Mouse (Mus musculus): ENCODE results near the gene Ccr1l1. TPM values are rescaled to one million over a fixed set of nuclear protein-coding genes. Genes with fewer than 3 reads are reported as not detected.

Gene Ccr1l1
- polyA plus RNA-seq (2015; fragmentation: Nextera tagmentation; extraction: Ambion mirVana): not detected in 2 replicates

GRCm38 (mm10) chr9:123978308-123978707 is at the start of gene Ccr1l1:
TSS of gene Ccr1l1 (minus strand) at chr9:123978408.
- no peak for ATAC-seq (ENCODE audit: low FRiP score)
- no peaks in the 10 kb centered on the region for H3K9me3 ChIP-seq
- no peak within 1 kb of the TSS for H3K9ac ChIP-seq
- no peak within 1 kb of the TSS for H3K4me2 ChIP-seq
- H3K4me3 ChIP-seq: no peak within 1 kb of the TSS
- H3K27me3 ChIP-seq: no peaks in the 10 kb centered on the region
- H3K4me1 ChIP-seq (replicated peaks): no peaks in the 10 kb centered on the region
- H3K27ac ChIP-seq: no peak within 1 kb of the TSS
- WGBS: 85% methylated on average over 1 of the region's 1 CpGs
- no peaks in the 10 kb centered on the region for H3K36me3 ChIP-seq

DNA sequence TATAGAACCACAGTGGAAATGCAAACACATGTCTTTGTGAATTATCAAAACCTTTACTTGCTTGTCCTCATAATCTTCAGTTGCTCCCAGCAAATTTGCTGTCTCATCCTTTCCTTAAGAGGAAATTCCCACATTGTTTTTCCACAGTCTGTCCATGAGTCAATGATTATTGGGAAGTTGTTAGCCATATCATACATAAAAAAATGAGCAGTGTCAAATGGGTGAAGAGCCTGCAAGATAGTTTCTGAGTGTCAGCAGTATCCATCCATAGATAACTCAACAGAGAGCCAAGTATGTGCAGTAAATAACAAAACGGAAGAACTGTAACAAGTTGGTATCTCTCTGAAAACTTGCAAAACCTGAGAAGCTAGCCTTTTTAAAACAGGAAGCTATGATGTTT is 43.5 kb upstream of the Ccr1l1 start, which contains the start of gene Ccr3:
Gene Ccr3 (plus strand): TSS at position 301 of the 400 bp plus-strand sequence.
- no peak for ATAC-seq (ENCODE audit: low FRiP score)
- Histone ChIP-seq H3K36me3 (no peaks in the 10 kb centered on the region), H3K27me3 (no peaks in the 10 kb centered on the region), H3K4me2 (no peak within 1 kb of the TSS), H3K9me3 (no peaks in the 10 kb centered on the region), H3K4me3 (no peak within 1 kb of the TSS), H3K27ac (no peak within 1 kb of the TSS), H3K4me1 (replicated peaks) (no peaks in the 10 kb centered on the region), H3K9ac (no peak within 1 kb of the TSS)
- WGBS: 93% methylated on average over 1 of the region's 1 CpGs

GRCm38 (mm10) chr9:124019887-124020286 is 41.7 kb upstream of the Ccr1l1 start:
- no peaks in the 10 kb centered on the region for H3K4me1 ChIP-seq (replicated peaks)
- no peaks in the 10 kb centered on the region for H3K9me3 ChIP-seq
- H3K4me2 ChIP-seq: no peak overlapping the region
- no peaks in the 10 kb centered on the region for H3K36me3 ChIP-seq
- no peak for ATAC-seq (ENCODE audit: low FRiP score)
- H3K4me3 ChIP-seq: no peak overlapping the region
- no peak overlapping the region for H3K9ac ChIP-seq
- 89% methylated on average over 3 of the region's 3 CpGs for WGBS
- H3K27ac ChIP-seq: no peak overlapping the region
- H3K27me3 ChIP-seq: no peaks in the 10 kb centered on the region

DNA sequence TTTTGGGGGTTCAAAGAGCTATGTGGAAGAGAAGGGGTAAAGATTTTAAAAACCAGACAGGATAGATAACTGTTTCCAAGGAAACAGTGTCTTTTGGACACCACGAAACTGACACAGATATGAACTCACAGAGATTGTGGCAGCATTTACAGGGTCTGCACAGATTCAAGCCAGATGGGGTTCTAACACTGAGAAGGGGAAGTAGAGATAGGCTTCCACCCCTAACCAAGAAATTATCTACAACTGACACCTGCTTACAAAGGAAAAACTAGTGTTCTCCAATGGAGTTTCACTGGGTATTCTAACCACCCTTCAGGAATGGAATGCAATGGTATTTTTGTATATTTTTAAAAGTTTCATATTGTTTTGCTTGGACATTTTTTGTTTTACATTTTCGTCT is 37.8 kb upstream of the Ccr1l1 start:
- H3K27me3 ChIP-seq: no peaks in the 10 kb centered on the region
- no peak overlapping the region for H3K9ac ChIP-seq
- no peak overlapping the region for H3K27ac ChIP-seq
- no peak for ATAC-seq (ENCODE audit: low FRiP score)
- no peaks in the 10 kb centered on the region for H3K36me3 ChIP-seq
- WGBS: 89% methylated on average over 2 of the region's 2 CpGs
- no peak overlapping the region for H3K4me3 ChIP-seq
- H3K4me2 ChIP-seq: no peak overlapping the region
- H3K4me1 ChIP-seq (replicated peaks): no peaks in the 10 kb centered on the region
- no peaks in the 10 kb centered on the region for H3K9me3 ChIP-seq

- H3K9ac ChIP-seq: no peak overlapping the region
- H3K36me3 ChIP-seq: no peaks in the 10 kb centered on the region
- no peaks in the 10 kb centered on the region for H3K4me1 ChIP-seq (replicated peaks)
- no peak overlapping the region for H3K4me3 ChIP-seq
- no peak for ATAC-seq (ENCODE audit: low FRiP score)
- WGBS: 82% methylated on average over 2 of the region's 2 CpGs
- H3K27ac ChIP-seq: no peak overlapping the region
- H3K4me2 ChIP-seq: no peak overlapping the region
- no peaks in the 10 kb centered on the region for H3K27me3 ChIP-seq
- no peaks in the 10 kb centered on the region for H3K9me3 ChIP-seq
Measured at GRCm38 (mm10) chr9:124014985-124015652, 36.9 kb upstream of the Ccr1l1 start.

DNA sequence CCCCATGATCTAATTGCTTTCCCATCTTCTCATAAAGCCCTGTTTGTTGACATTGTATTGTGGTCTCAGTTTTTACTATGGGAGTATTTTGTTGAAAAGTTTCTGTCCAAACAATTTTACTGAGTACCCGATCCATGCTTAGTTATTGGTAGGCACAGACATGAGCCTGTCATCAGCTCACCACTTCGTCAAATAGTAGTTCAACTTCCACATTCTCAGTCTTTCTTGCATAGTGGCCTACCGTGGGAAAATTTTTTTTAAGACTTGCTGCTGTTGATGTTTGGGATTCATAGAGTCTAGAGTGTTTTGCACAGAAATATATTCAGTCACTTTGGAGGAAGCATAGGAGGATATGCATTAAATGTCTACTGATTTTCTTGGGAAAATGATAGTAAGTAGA is 35.1 kb upstream of the Ccr1l1 start:
- no peak overlapping the region for H3K4me3 ChIP-seq
- H3K9me3 ChIP-seq: no peaks in the 10 kb centered on the region
- H3K4me1 ChIP-seq (replicated peaks): no peaks in the 10 kb centered on the region
- H3K9ac ChIP-seq: no peak overlapping the region
- H3K27ac ChIP-seq: no peak overlapping the region
- no peak for ATAC-seq (ENCODE audit: low FRiP score)
- H3K27me3 ChIP-seq: no peaks in the 10 kb centered on the region
- 94% methylated on average over 3 of the region's 3 CpGs for WGBS
- H3K4me2 ChIP-seq: no peak overlapping the region
- H3K36me3 ChIP-seq: no peaks in the 10 kb centered on the region

DNA sequence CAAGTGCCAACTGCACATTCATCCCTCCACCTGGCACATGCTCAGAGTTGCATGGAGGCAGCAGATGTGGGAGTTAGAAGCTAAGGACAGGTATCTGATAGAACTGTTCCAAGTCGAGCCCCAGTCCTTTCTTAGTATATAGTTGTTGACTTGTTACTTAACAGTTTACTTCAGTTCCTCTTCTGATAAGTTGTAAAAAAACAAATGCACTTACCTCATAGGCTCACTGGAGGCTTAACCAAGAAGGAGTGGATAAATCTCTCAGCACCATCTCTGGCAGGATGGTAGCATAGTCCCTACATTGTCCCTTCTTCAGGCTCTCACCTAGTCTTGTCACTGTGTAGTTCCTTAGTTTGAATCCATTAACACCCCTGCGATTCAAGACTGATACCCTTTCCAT is 34.5 kb upstream of the Ccr1l1 start:
- no peak overlapping the region for H3K9ac ChIP-seq
- WGBS: 78% methylated on average over 2 of the region's 2 CpGs
- H3K4me3 ChIP-seq: no peak overlapping the region
- H3K36me3 ChIP-seq: no peaks in the 10 kb centered on the region
- ATAC-seq (ENCODE audit: low FRiP score): no peak
- no peaks in the 10 kb centered on the region for H3K9me3 ChIP-seq
- no peaks in the 10 kb centered on the region for H3K4me1 ChIP-seq (replicated peaks)
- no peak overlapping the region for H3K4me2 ChIP-seq
- no peak overlapping the region for H3K27ac ChIP-seq
- H3K27me3 ChIP-seq: no peaks in the 10 kb centered on the region

DNA sequence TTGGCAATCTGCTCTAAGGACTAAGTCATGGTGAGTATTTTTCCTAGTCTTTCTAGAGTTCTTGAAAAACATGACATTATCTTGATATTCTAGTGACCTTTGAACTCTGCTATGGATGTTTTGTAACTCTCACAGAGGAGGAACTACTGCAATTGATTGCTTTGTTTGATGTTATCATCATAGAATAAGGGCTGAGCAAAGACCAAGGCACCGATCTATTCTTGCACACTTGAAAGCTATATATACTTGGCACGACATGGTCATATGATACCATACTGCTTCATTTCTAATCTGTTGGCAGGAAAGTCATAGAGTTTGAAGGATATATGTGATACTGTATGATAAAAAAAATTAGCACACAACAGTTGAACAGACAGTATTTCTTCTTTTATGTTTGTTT is 21.6 kb upstream of the Ccr1l1 start:
- no peak for ATAC-seq (ENCODE audit: low FRiP score)
- WGBS: 92% methylated on average over 2 of the region's 2 CpGs
- Histone ChIP-seq H3K9ac (no peak overlapping the region), H3K4me2 (no peak overlapping the region), H3K4me3 (no peak overlapping the region), H3K27me3 (no peaks in the 10 kb centered on the region), H3K36me3 (no peaks in the 10 kb centered on the region), H3K27ac (no peak overlapping the region), H3K9me3 (no peaks in the 10 kb centered on the region), H3K4me1 (replicated peaks) (no peaks in the 10 kb centered on the region)

DNA sequence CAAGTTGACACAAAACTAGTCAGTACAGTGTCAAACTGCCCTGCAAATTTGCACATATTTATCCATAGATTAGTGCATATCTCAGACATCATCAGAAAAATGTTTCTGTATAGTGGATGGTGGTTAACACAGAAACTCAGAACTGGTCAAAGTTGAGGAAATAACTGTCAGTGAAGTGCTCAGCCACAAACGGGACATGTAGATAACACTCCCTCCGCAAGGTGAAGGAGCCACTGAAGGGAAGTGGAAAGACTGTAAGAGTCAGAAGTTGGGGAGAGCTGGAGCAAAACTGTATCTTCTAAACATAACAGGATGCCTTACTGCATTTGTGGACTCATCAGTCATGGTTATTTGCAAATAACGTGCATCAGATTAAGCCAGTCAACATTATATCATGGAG is 19.5 kb upstream of the Ccr1l1 start:
- no peak overlapping the region for H3K4me2 ChIP-seq
- no peaks in the 10 kb centered on the region for H3K4me1 ChIP-seq (replicated peaks)
- no peak overlapping the region for H3K9ac ChIP-seq
- no peaks in the 10 kb centered on the region for H3K9me3 ChIP-seq
- H3K36me3 ChIP-seq: no peaks in the 10 kb centered on the region
- H3K27ac ChIP-seq: no peak overlapping the region
- H3K4me3 ChIP-seq: no peak overlapping the region
- H3K27me3 ChIP-seq: no peaks in the 10 kb centered on the region
- 88% methylated on average over 3 of the region's 3 CpGs for WGBS
- ATAC-seq (ENCODE audit: low FRiP score): no peak

DNA sequence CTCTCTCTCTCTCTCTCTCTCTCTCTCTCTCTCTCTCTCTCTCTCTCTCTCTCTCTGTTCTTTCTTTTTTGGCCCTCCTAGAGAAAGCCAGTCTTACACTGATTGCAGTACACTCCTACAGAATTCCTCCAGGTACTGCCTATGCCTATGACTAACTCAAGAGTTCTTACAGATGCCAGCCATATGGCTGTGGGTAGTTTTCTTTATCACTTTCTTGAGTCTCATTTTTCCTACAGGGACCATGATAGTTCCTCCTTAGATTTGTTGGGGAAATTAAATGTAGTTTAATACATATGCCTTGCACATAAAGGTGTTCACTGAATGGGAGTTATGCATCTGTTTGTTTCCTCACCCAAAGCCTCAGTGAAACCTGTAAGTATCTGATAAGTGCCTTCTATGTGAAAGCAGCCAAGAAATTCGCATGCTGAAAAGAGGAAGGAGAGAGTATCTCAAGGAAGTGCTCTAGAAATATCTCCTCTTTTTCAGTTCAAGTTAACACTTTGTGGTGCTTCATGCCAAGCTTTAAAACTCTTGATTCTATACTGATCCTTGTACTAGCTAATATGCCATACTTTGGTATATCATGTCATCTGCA is 13.2 kb upstream of the Ccr1l1 start:
- Histone ChIP-seq H3K4me3 (no peak overlapping the region), H3K4me1 (replicated peaks) (no peaks in the 10 kb centered on the region), H3K9me3 (no peaks in the 10 kb centered on the region), H3K27me3 (no peaks in the 10 kb centered on the region), H3K36me3 (no peaks in the 10 kb centered on the region), H3K9ac (no peak overlapping the region), H3K27ac (no peak overlapping the region), H3K4me2 (no peak overlapping the region)
- WGBS: 38% methylated on average over 1 of the region's 1 CpGs
- ATAC-seq (ENCODE audit: low FRiP score): no peak

DNA sequence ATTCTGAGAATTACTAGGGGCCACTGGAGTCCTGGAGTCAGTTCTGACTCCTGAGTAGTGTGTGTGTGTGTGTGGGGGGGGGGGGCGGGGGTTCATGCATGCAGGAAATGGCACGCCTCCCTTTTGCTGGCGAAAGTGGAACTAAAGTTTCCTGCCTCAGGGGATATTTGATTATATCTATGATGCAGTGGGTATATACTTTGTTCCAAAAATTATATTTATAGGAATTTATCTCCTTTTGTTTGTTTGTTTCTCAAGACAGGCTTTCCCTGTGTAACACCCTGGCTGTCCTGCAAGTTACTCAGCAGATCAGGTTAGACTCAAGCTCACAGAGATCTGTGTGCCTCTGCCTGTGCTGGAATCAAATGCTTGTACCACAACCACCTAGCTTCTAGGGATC is 11.5 kb upstream of the Ccr1l1 start:
- Histone ChIP-seq H3K36me3 (no peaks in the 10 kb centered on the region), H3K4me1 (replicated peaks) (no peaks in the 10 kb centered on the region), H3K9me3 (no peaks in the 10 kb centered on the region), H3K9ac (no peak overlapping the region), H3K27ac (no peak overlapping the region), H3K4me3 (no peak overlapping the region), H3K27me3 (no peaks in the 10 kb centered on the region), H3K4me2 (no peak overlapping the region)
- WGBS: 90% methylated on average over 3 of the region's 3 CpGs
- no peak for ATAC-seq (ENCODE audit: low FRiP score)

DNA sequence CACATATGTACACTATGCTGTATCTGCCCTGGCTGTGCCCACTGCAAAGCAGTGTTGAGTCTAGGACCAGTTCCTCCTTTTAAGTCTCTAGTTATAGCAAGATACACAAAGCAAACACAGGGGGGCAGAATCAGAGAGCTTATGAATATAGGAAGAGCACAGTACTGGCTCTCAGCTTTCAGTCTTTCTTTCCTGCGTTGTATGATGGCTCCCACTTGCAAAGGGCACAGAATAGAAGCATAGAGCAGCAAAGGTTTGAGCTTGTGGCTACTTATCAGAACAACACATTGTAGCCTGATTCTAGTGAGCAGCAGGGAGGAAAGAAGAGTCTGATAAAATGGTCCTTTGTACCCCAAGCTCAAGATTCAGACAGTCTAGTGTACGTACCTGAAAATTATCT is 8.0 kb upstream of the Ccr1l1 start:
- Histone ChIP-seq H3K27me3 (no peaks in the 10 kb centered on the region), H3K27ac (no peak overlapping the region), H3K36me3 (no peaks in the 10 kb centered on the region), H3K4me1 (replicated peaks) (no peaks in the 10 kb centered on the region), H3K9ac (no peak overlapping the region), H3K4me3 (no peak overlapping the region), H3K9me3 (no peaks in the 10 kb centered on the region), H3K4me2 (no peak overlapping the region)
- ATAC-seq (ENCODE audit: low FRiP score): no peak
- 93% methylated on average over 2 of the region's 2 CpGs for WGBS

- ATAC-seq (ENCODE audit: low FRiP score): no peak
- Histone ChIP-seq H3K9me3 (no peaks in the 10 kb centered on the region), H3K27ac (no peak overlapping the region), H3K4me2 (no peak overlapping the region), H3K27me3 (no peaks in the 10 kb centered on the region), H3K36me3 (no peaks in the 10 kb centered on the region), H3K4me1 (replicated peaks) (no peaks in the 10 kb centered on the region), H3K4me3 (no peak overlapping the region), H3K9ac (no peak overlapping the region)
Measured at GRCm38 (mm10) chr9:123984943-123985342, 6.7 kb upstream of the Ccr1l1 start.
